Mouse (Mus musculus) C2C12 (cell line): ENCODE results near the gene Vac14. TPM values are rescaled to one million over a fixed set of nuclear protein-coding genes. Genes with fewer than 3 reads are reported as not detected.

Experiments used
- H3K27me3 ChIP-seq: one replicate; pipeline ENCODE4 v1.6.1; 2011; ENCODE audit not compliant: control insufficient read depth, insufficient read depth, insufficient read length
- H3K36me3 ChIP-seq: one replicate; pipeline ENCODE4 v1.6.1; 2011; ENCODE audit not compliant: control insufficient read depth, insufficient read depth
- H3K4me3 ChIP-seq: one replicate; pipeline ENCODE4 v1.5.1; 2011; ENCODE audit warnings: mild to moderate bottlenecking, control low read depth; ENCODE audit not compliant: poor library complexity, insufficient read depth, severe bottlenecking
- H3K79me2 ChIP-seq: one replicate; pipeline ENCODE4 v1.6.1; 2011; ENCODE audit not compliant: control insufficient read depth, insufficient read depth
- H3K79me3 ChIP-seq: one replicate; pipeline ENCODE4 v1.6.1; 2011; ENCODE audit warnings: low read depth, control low read depth
- H3ac ChIP-seq: one replicate; pipeline ENCODE3; 2011; ENCODE audit warnings: low read depth; ENCODE audit not compliant: control insufficient read depth, insufficient read length
- CEBPB ChIP-seq: IDR thresholded peaks from one replicate; pipeline ENCODE4 v1.6.1; 2011; ENCODE audit warnings: low read depth, mild to moderate bottlenecking, control low read depth, moderate library complexity
- CTCF ChIP-seq: IDR thresholded peaks from one replicate; pipeline ENCODE4 v1.5.1; 2011; ENCODE audit not compliant: control insufficient read depth, insufficient read depth, insufficient read length
- FOSL1 ChIP-seq: IDR thresholded peaks from one replicate; pipeline ENCODE4 v1.8.0; 2011; ENCODE audit warnings: mild to moderate bottlenecking, low read length; ENCODE audit not compliant: poor library complexity, insufficient read depth, severe bottlenecking
- MAX ChIP-seq: IDR thresholded peaks from one replicate; pipeline ENCODE4 v1.6.1; 2011; ENCODE audit warnings: mild to moderate bottlenecking, control low read depth
- MYOD1 ChIP-seq: IDR thresholded peaks from one replicate; pipeline ENCODE4 v1.6.1; 2011; ENCODE audit warnings: low read depth; ENCODE audit not compliant: control insufficient read depth, insufficient read length
- MYOG ChIP-seq: IDR thresholded peaks from one replicate; pipeline ENCODE4 v1.6.1; 2011; ENCODE audit not compliant: control insufficient read depth, insufficient read length; ENCODE audit errors: extremely low read depth
- USF1 ChIP-seq: IDR thresholded peaks from one replicate; pipeline ENCODE4 v1.6.1; 2011; ENCODE audit warnings: low read depth, mild to moderate bottlenecking, control low read depth, moderate library complexity
- polyA plus RNA-seq: library from polyadenylated mRNA; unstranded; fragments of >200 nt; fragmentation: generic; extraction: Trizol; gene quantifications from one replicate; pipeline ENCODE4 v1.2.1, GENCODE M21; 2012; ENCODE audit warnings: missing spikeins

The Vac14 gene
- polyA plus RNA-seq, 1 experiment, result 22.2 TPM

DNA sequence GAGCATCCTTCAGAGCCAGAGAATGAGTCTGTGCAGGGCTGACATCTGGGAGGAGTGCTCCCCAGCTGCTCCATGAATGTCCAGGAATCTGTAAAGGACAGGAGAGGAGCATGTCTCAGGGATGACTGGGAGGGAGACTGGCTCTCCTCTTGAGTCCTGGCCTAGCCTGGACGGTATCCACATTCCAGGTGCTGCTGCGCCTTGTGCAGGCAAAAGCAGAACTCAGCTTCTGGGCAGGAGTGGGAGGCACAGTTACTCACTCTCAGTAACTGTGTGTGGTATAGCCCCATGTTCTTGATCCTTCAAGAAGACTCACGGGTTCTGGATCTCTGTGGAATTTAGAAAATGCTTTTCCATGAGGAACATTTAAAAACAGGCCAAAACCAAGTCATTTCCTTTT, 11.7 kb downstream of the Vac14 start:
- TF ChIP-seq CTCF, result no peak
- TF ChIP-seq MYOD1, result no peak
- TF ChIP-seq MYOG, result no peak
- no peak for TF ChIP-seq CEBPB
- TF ChIP-seq MAX, result no peak
- TF ChIP-seq FOSL1, result no peak
- no peak for TF ChIP-seq USF1
- no peak overlapping the region for H3K4me3 ChIP-seq

DNA sequence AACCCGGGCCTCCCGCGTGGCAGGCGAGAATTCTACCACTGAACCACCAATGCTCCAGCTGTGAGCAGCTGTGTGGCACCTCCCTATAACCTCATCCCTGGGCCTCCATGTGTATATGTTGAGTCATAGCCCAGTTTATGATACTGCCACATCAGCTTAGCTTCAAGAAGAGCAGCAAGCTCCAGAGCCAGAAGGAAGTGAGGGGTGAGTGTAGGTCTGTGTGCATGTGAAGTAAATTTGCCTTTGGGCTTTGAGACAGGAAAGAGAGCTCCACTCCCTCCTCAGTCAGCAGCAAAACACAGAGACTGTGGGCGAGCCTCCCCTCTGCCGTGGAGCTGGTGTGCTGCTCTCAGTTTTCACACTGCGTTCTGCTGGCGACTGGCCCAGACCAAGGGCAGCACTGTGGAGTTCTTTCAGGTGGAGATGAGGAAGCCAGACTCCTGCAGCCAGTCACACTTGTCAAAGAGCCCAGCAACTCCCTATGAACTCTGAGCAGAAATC, 12.2 kb downstream of the Vac14 start:
- Histone ChIP-seq H3K27me3 (no peaks in the 10 kb centered on the region), H3K4me3 (peak overlapping the region; percentile 12), H3K36me3 (peaks cover 23% of the 10 kb centered on the region), H3K79me3 (peaks cover 22% of the 10 kb centered on the region), H3K79me2 (peaks cover 47% of the 10 kb centered on the region), H3ac (peak overlapping the region; percentile 70)
- peak; percentile 31 for TF ChIP-seq MYOD1
- TF ChIP-seq FOSL1, result no peak
- TF ChIP-seq MAX, result peak; percentile 44
- no peak for TF ChIP-seq MYOG

More for the DNA sequence above, 11.7 kb downstream of the Vac14 start:
- peaks cover 52% of the 10 kb centered on the region for H3K79me2 ChIP-seq
- H3K36me3 ChIP-seq, result peaks cover 18% of the 10 kb centered on the region
- no peak overlapping the region for H3ac ChIP-seq
- no peaks in the 10 kb centered on the region for H3K27me3 ChIP-seq
- H3K79me3 ChIP-seq, result peaks cover 26% of the 10 kb centered on the region

DNA sequence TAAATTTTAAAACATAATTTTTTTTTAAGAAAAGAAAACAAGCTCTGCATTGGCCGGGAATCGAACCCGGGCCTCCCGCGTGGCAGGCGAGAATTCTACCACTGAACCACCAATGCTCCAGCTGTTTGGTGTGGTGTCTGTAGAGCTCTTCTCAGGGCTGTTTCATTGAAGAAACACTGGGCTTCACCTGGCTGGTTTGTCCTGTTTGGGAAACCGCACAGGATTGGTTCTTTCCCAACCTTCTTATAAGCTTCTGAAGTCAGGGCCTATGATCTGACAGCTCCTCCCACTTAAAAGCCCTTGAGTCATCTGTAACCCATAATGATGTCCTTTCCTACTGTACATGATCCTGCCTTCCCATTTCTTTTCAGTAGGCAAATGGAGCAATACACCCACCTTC, 12.8 kb downstream of the Vac14 start:
- Histone ChIP-seq H3K79me3 (peaks cover 19% of the 10 kb centered on the region), H3K79me2 (peaks cover 41% of the 10 kb centered on the region), H3K4me3 (no peak overlapping the region), H3K27me3 (no peaks in the 10 kb centered on the region), H3ac (no peak overlapping the region), H3K36me3 (peaks cover 28% of the 10 kb centered on the region)
- TF ChIP-seq FOSL1, result no peak
- no peak for TF ChIP-seq CTCF
- TF ChIP-seq MYOD1, result no peak
- no peak for TF ChIP-seq USF1
- no peak for TF ChIP-seq MYOG
- no peak for TF ChIP-seq MAX
- TF ChIP-seq CEBPB, result no peak

DNA sequence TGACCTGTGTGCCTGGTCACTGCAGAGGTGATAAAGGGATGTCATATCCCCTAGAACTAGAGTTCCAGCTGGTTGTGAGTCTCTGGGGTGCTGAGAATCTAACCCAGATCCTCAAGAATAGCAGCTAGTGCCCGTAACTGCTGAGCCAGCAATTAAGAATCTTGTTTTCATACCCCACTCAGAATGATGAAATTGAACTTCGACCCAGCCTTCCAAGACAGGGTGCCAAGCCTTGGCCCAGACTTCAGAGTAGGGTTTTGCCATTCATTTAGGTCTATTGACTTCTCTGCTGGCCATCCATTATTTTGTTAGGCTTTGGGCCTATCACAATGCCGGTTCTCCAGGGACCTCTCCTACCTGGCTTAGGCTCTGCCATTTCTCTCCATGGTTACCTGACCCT, 15.4 kb downstream of the Vac14 start:
- H3K27me3 ChIP-seq, result no peaks in the 10 kb centered on the region
- H3K36me3 ChIP-seq, result peaks cover 44% of the 10 kb centered on the region

DNA sequence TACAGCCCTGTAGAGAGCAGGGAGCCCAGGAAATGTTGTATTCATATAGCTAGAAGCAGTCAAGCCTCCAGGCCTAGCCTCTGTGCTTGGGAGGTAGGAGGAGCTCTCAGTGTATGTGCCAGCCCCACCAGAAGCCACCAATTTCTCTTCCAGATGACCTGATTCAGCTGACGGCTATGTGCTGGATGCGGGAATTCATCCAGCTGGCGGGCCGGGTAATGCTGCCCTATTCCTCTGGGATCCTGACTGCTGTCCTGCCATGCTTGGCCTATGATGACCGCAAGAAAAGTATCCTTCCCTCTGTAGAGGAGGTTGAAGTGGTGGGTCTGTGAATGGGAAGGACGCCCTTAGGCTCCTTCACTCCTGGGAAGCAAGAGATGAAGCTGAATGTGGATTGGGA, 17.8 kb downstream of the Vac14 start:
- H3K4me3 ChIP-seq, result no peak overlapping the region
- H3K27me3 ChIP-seq, result no peaks in the 10 kb centered on the region
- no peak overlapping the region for H3ac ChIP-seq
- TF ChIP-seq MYOG (no peak), MAX (no peak), USF1 (no peak), CTCF (no peak), MYOD1 (no peak), CEBPB (no peak), FOSL1 (no peak)
- no peaks in the 10 kb centered on the region for H3K79me2 ChIP-seq
- H3K79me3 ChIP-seq, result no peaks in the 10 kb centered on the region
- H3K36me3 ChIP-seq, result peaks cover 41% of the 10 kb centered on the region

More for the DNA sequence above, 15.4 kb downstream of the Vac14 start:
- H3K4me3 ChIP-seq, result no peak overlapping the region
- TF ChIP-seq CEBPB, result no peak
- no peak for TF ChIP-seq MYOG
- TF ChIP-seq FOSL1, result no peak
- no peak for TF ChIP-seq USF1
- TF ChIP-seq MAX, result no peak
- TF ChIP-seq MYOD1, result no peak
- TF ChIP-seq CTCF, result no peak
- H3K79me2 ChIP-seq, result peaks cover 15% of the 10 kb centered on the region
- H3ac ChIP-seq, result no peak overlapping the region
- peaks cover 11% of the 10 kb centered on the region for H3K79me3 ChIP-seq

DNA sequence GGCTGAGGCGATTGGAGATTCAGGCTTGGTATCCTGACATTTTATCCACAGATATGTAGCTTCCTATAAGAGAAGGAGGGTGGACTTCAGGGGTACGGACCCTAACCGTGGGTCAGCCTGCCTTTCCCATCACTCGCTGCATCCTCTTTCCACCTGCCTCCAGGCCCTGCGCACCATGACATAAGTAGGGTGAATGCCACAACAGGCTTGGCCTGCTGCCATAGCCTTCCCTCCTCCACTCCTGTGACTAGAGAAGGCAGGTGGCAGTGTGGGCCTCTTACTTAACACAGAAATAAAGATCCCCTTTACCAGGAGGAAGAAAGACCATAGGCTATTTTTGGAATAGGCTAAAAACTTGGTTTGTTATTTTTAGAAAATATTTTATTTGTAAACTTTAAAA, 23.9 kb downstream of the Vac14 start:
- no peaks in the 10 kb centered on the region for H3K79me2 ChIP-seq
- no peak for TF ChIP-seq USF1
- TF ChIP-seq CEBPB, result no peak
- TF ChIP-seq MAX, result no peak
- TF ChIP-seq CTCF, result no peak
- TF ChIP-seq MYOG, result no peak
- TF ChIP-seq MYOD1, result no peak
- no peak for TF ChIP-seq FOSL1
- no peaks in the 10 kb centered on the region for H3K27me3 ChIP-seq
- H3ac ChIP-seq, result no peak overlapping the region
- H3K79me3 ChIP-seq, result no peaks in the 10 kb centered on the region
- peaks cover 8% of the 10 kb centered on the region for H3K36me3 ChIP-seq
- H3K4me3 ChIP-seq, result no peak overlapping the region
